36 mouse cellular contexts compared by ENCODE assay signal in the genomic region with DNA sequence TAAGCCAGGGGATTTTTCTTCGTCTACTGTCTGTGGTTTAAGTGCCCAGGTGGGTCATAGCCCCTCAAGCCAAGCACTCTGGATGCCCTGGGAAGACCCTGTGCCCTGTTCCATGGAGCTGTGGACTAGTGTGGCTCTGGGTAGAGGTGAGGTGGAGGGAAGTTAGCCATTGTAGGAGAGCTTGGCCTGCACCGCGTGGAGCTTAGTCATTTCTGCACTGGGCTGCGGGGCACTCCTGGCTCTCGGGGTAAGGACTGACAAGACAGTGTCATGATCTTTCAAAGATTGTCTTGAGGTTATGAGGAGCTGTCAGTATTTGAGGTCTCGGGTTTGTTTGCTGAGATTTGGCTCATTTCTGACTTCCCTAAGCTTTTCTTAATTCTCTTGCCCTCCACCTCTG. TPM values are rescaled to one million over a fixed set of nuclear protein-coding genes. Genes with fewer than 3 reads are reported as not detected.
"Had no signal": no experiment of that assay in that cellular context is flagged by ENCODE, and none has a peak within 500 bp of the region (broad histone marks: within the 10 kb centered on the region; RNA-seq: fewer than 3 reads in every experiment).

No protein-coding gene starts in this region.

- ATAC-seq: liver, embryonic 12.5 days; liver, postnatal 0 days; lung, postnatal 0 days; midbrain, embryonic 15.5 days; midbrain, embryonic 16.5 days had no signal

- H3K4me1 ChIP-seq: limb, embryonic 10.5 days; limb, embryonic 12.5 days; limb, embryonic 13.5 days; limb, embryonic 15.5 days; liver, embryonic 12.5 days; liver, embryonic 13.5 days; lung, embryonic 15.5 days; megakaryocyte, embryonic 14.5 days; midbrain, embryonic 10.5 days; midbrain, embryonic 12.5 days; midbrain, embryonic 13.5 days; midbrain, embryonic 15.5 days; neural tube, embryonic 12.5 days had no signal

- H3K9me3 ChIP-seq: limb, embryonic 10.5 days; limb, embryonic 12.5 days; limb, embryonic 13.5 days; limb, embryonic 15.5 days; liver, embryonic 12.5 days; liver, embryonic 13.5 days; liver, embryonic 15.5 days; lung, embryonic 15.5 days; megakaryocyte, embryonic 14.5 days; midbrain, embryonic 10.5 days; midbrain, embryonic 12.5 days; midbrain, embryonic 13.5 days; midbrain, embryonic 15.5 days; neural tube, embryonic 12.5 days had no signal

- H3K4me2 ChIP-seq: limb, embryonic 12.5 days; limb, embryonic 13.5 days; limb, embryonic 15.5 days; liver, embryonic 11.5 days; liver, embryonic 12.5 days; liver, embryonic 13.5 days; liver, embryonic 15.5 days; lung, embryonic 14.5 days; lung, embryonic 15.5 days; midbrain, embryonic 11.5 days; midbrain, embryonic 12.5 days; midbrain, embryonic 13.5 days; midbrain, embryonic 15.5 days; neural tube, embryonic 12.5 days had no signal

- H3K4me3 ChIP-seq: limb, embryonic 10.5 days; limb, embryonic 12.5 days; limb, embryonic 13.5 days; limb, embryonic 15.5 days; liver, embryonic 12.5 days; liver, embryonic 13.5 days; liver, embryonic 15.5 days; lung, embryonic 15.5 days; megakaryocyte, embryonic 14.5 days; midbrain, embryonic 10.5 days; midbrain, embryonic 12.5 days; midbrain, embryonic 13.5 days; midbrain, embryonic 15.5 days; myocyte; neural tube, embryonic 12.5 days had no signal

- H3K27me3 ChIP-seq: limb, embryonic 12.5 days; limb, embryonic 13.5 days; limb, embryonic 15.5 days; liver, embryonic 12.5 days; liver, embryonic 13.5 days; liver, embryonic 15.5 days; lung, embryonic 15.5 days; midbrain, embryonic 12.5 days; midbrain, embryonic 13.5 days; midbrain, embryonic 15.5 days; neural tube, embryonic 12.5 days had no signal

- DNase-seq: left cerebral cortex, postnatal 4 days; liver; liver, embryonic 13.5 days; liver, postnatal 0 days; lung, adult 18-20 months; lung, adult 2 months; lung, embryonic 14.5 days; lung, postnatal 10 days; lung, postnatal 14 days; lung, postnatal 36 days; lung, postnatal 4 days; midbrain, embryonic 14.5 days had no signal

- H3K36me3 ChIP-seq: liver, embryonic 12.5 days; liver, embryonic 13.5 days; liver, embryonic 15.5 days; lung, embryonic 15.5 days; midbrain, embryonic 15.5 days had no signal

- H3K9ac ChIP-seq: limb, embryonic 12.5 days; limb, embryonic 13.5 days; limb, embryonic 15.5 days; liver, embryonic 12.5 days; liver, embryonic 13.5 days; liver, embryonic 14.5 days; liver, embryonic 15.5 days; liver, postnatal 0 days; lung, embryonic 14.5 days; lung, embryonic 15.5 days; midbrain, embryonic 12.5 days; midbrain, embryonic 13.5 days; midbrain, embryonic 15.5 days; neural tube, embryonic 12.5 days had no signal

- H3K27ac ChIP-seq: limb, embryonic 10.5 days; limb, embryonic 12.5 days; limb, embryonic 13.5 days; limb, embryonic 15.5 days; liver, embryonic 12.5 days; liver, embryonic 13.5 days; liver, embryonic 14.5 days; liver, embryonic 15.5 days; lung, embryonic 15.5 days; macrophage; midbrain, embryonic 10.5 days; midbrain, embryonic 12.5 days; midbrain, embryonic 13.5 days; midbrain, embryonic 15.5 days; neural tube, embryonic 12.5 days had no signal

RNA-seq across cellular contexts. Expression of gene Igfbp2, which starts 20.4 kb away (rescaled TPM):
- total RNA-seq: megakaryocyte progenitor cell, adult 5-6 weeks; megakaryocyte, adult 5-6 weeks; megakaryocyte-erythroid progenitor cell, adult 5-6 weeks; monocyte, adult 5-6 weeks had no signal
- polyA plus RNA-seq: macrophage had no signal

RNA-seq across cellular contexts. Expression of gene Igfbp5, which starts 30.0 kb away (rescaled TPM):
- total RNA-seq: megakaryocyte-erythroid progenitor cell, adult 5-6 weeks had no signal
